Mouse (Mus musculus): ENCODE measurements around the gene Fgfr2.

Gene Fgfr2

DNA sequence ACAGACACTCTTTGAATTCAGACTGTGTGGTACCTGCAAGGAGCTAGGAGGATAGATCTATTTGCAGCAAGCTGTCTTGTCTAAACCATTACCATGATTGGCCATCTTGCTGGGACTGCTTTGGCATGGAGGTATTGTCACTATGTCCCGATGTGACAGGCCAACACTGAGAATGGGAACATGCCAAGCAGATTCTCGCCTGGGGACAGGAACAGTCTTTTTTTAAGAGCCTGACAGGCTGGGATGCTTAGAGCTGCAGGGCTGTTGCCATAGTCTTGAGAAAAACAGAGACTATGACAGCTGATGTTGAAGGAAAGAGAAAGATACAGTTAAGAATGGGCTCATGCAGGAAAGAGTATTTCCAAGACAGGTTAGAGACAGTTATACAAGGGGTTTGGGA is 711.4 kb downstream of the Fgfr2 start:
- no peak for DNase-seq (ENCODE audit: low spot score in 2 of 2)

DNA sequence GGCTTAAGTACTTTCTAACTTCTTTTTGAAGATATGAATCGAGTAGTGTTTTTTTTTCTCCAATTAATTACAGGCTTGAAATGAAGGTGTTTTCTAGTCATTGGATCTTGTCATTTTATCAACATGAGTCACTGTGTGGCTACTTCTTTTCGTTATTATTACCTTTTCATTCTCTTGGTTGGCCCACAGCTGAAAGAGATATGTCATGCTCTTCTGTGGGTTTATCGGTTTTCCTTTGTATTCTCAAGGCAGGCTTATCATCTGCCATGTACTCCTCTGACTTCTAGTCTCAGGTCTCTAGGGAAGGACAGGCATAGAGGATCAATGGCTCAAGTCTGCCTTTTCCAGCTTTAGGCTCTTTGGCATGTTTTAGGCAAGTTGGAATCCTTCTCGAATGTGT is 712.2 kb downstream of the Fgfr2 start:
- DNase-seq (ENCODE audit: low spot score in 2 of 2): no peak

DNA sequence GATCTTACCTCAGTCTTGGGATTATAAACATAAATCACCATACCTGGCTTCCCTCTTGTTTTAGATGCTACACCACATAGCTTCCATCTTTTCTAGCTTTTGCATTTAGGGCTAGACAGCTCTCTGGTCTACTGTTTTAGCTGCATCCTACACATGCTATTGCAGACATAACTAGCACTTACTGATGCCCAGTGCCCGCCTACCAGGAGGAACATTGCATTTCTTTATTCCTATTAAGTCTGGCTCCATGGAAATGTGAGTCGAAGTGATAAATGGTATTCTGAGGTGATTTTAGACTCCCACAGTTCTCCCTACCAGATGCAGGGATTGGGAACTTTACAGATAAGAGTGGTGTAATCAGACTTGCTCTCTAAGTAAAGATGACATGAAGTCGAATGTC is 713.3 kb downstream of the Fgfr2 start:
- DNase-seq (ENCODE audit: low spot score in 2 of 2): no peak

GRCm38 (mm10) chr7:132402377-132403084 is 720.6 kb downstream of the Fgfr2 start:
- no peak for DNase-seq (ENCODE audit: low spot score in 2 of 2)

DNA sequence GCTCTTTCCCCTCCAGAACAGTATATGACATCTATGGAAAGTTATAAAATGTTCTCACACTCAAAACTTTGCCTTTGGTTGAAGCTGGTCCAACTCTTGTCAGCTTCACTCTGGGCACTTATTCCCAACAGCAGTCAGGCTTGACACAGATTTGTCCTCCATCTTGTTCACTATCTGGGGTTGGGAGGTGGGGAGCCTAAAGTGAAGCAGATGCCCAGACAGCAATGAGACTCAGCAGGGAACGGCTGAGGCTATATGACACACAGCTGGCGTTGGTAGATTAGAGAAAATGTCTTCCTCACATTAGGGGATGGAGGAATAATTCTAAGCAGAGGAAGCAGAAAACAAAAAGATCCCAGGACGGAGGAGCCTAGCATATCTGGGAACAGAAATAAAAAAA is 724.7 kb downstream of the Fgfr2 start:
- no peak for DNase-seq (ENCODE audit: low spot score in 2 of 2)

DNA sequence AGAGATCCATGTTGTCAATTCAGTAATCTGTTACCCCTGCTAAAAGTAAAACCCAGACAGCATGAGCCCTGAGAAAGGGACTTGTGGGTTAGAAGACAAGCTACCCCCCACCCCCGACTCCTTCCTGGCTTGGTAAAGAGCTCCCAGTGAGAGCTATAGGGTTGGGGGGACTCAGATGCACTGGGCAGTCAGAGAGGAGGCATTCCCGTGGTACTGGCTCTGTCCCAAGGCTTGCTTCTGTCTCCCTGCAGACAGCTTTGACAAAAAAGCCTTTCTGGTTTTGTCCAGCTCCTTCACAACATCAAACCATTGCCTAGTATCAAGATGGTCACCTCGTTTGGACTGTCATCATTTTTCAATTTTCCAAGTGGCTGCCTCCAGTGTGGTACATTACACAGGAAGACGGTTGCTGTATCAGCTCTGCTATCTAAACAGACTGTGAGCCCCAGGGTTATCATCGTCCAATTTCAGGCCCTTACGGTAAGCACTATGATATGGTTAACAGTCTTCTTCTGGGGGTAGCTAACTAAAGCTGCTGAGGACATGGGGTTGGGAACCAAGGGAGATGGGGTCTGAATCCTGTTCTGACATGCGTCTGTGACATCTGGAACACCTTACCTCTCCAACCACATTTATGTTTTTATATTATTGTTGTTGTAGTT is 726.4 kb downstream of the Fgfr2 start:
- no peak for DNase-seq (ENCODE audit: low spot score in 2 of 2)

- DNase-seq (ENCODE audit: low spot score in 2 of 2): no peak
Observed at GRCm38 (mm10) chr7:132393582-132394175, 729.5 kb downstream of the Fgfr2 start.

- no peak for DNase-seq (ENCODE audit: low spot score in 2 of 2)
Observed at GRCm38 (mm10) chr7:132393014-132393406, 730.1 kb downstream of the Fgfr2 start.

GRCm38 (mm10) chr7:132392233-132393013 is 730.7 kb downstream of the Fgfr2 start:
- no peak for DNase-seq (ENCODE audit: low spot score in 2 of 2)

GRCm38 (mm10) chr7:132389473-132389872 is 733.7 kb downstream of the Fgfr2 start:
- no peak for DNase-seq (ENCODE audit: low spot score in 2 of 2)

GRCm38 (mm10) chr7:132387507-132387906 is 735.6 kb downstream of the Fgfr2 start:
- no peak for DNase-seq (ENCODE audit: low spot score in 2 of 2)

DNA sequence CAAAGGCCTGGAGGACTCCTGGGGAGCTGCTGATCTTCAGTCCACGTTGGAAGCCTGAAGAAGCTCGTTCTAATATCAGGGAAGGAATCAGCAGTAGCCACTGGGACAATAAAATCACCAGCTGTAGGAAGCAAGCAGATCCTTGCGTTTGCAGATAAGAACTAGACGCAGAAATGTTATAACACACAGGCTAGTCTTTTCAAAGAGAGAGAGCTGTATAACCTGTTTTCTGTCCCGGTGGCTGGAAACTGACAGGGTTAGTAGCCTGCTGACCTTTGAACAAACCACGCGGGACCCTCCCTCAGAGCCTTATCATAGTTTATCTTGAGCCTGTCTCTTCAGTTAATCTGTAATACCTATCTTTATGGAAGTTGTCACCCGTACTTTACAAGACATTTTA is 736.8 kb downstream of the Fgfr2 start:
- no peak for DNase-seq (ENCODE audit: low spot score in 2 of 2)

DNA sequence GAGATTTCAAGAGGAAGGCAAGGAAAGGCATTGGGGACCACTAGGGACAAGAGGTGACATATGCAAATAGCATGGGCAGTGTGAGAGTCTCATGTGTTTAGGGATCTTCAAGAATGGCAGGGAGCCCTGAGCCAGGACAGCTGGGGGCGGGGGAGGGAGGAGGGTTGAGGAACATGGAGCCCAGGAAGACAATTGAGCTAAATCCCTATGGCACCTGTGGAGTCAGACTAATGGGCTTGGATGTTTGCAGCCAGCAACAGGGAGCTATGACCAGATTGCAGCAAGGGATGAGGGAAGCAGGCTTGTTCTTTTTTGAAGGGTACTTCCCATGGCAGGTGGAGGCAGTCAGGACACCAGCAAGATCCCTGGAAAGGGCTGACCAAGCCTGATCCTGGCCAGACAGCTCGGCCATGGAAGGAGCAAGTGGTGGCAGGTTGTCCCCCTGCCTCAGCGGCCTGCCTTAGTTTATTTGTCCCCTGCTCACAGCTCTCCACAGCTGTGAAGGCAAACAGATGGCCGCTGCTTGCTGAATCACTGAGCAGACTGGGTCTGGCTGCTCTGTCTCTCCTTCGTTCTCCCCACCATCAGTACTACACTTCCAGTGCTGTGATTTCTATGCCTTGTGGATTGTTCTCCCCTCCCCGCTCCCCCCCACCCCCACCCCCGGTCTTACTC is 737.6 kb downstream of the Fgfr2 start:
- no peak for DNase-seq (ENCODE audit: low spot score in 2 of 2)

GRCm38 (mm10) chr7:132384736-132385455 is 738.3 kb downstream of the Fgfr2 start:
- DNase-seq (ENCODE audit: low spot score in 2 of 2): no peak

GRCm38 (mm10) chr7:132380634-132381336 is 742.4 kb downstream of the Fgfr2 start:
- DNase-seq (ENCODE audit: low spot score in 2 of 2): no peak

DNA sequence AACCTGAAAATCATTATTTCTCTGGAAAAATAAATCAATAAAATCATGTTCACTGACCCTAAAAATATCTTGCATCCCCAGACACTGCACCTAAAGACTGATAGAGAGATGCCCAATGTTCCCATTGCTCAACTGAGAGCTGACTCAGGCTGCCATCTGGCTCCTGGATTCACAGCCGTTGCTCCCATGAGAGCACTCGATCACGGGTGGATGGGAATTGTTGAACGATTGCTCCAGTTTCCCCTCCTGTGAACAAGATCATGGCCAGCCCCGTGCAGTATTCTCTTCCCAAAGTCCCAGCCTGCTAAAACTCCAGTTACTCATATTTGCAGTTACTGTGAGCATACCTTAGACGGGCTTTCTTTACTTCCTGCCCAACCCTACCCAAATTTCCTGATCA is 745.2 kb downstream of the Fgfr2 start:
- no peak for DNase-seq (ENCODE audit: low spot score in 2 of 2)

- peak; percentile 46 to 59 for DNase-seq (ENCODE audit: low spot score in 2 of 2)
Observed at GRCm38 (mm10) chr7:132373594-132374378, 749.4 kb downstream of the Fgfr2 start.

- no peak for DNase-seq (ENCODE audit: low spot score in 2 of 2)
Observed at GRCm38 (mm10) chr7:132372752-132373513, 750.2 kb downstream of the Fgfr2 start.

DNA sequence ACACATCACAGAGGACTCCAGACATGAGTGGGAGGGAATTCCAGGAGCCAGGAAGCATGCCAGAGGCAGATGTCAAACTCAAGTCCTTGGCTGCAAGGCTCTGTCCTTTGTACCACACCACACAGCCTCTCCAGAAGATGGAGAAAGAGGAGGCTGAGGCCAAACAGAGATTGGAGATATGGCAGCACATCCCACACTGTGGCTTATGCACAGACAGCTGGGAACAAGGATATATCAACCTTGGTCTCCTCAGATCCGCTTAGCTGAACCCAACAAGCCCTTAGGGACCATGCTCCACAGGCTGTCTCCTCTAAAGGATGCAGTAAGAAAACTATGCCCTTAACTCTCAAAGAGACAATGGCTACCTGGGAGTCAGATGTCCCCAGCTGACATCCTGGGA is 751.3 kb downstream of the Fgfr2 start:
- no peak for DNase-seq (ENCODE audit: low spot score in 2 of 2)
